Mouse (Mus musculus): ENCODE measurements around the gene Prss44. TPM values are rescaled to one million over a fixed set of nuclear protein-coding genes. Genes with fewer than 3 reads are reported as not detected.

Prss44 gene
- polyA plus RNA-seq, 1 experiment from 2014 or later = not detected

GRCm38 (mm10) chr9:110858967-110859596, 45.3 kb downstream of the Prss44 start:
- peaks cover 9% of the 10 kb centered on the region for H3K4me1 ChIP-seq
- H3K4me2 ChIP-seq (replicated peaks) = no peak overlapping the region
- H3K4me3 ChIP-seq (replicated peaks) = no peak overlapping the region
- 81% methylated on average over 5 of the region's 5 CpGs for WGBS
- H3K9me3 ChIP-seq (replicated peaks) = no peaks in the 10 kb centered on the region
- H3K27me3 ChIP-seq = peaks cover 29% of the 10 kb centered on the region
- H3K36me3 ChIP-seq = no peaks in the 10 kb centered on the region
- no peak overlapping the region for H3K9ac ChIP-seq
- H3K27ac ChIP-seq (replicated peaks) = no peak overlapping the region
- no peak for ATAC-seq (ENCODE audit: insufficient number of reproducible peaks, low FRiP score, low TSS enrichment, low read depth)

- Histone ChIP-seq H3K9ac (no peak overlapping the region), H3K27ac (replicated peaks) (no peak overlapping the region), H3K4me1 (peaks cover 24% of the 10 kb centered on the region), H3K36me3 (no peaks in the 10 kb centered on the region), H3K4me3 (replicated peaks) (no peak overlapping the region), H3K27me3 (peaks cover 16% of the 10 kb centered on the region), H3K4me2 (replicated peaks) (no peak overlapping the region), H3K9me3 (replicated peaks) (no peaks in the 10 kb centered on the region)
- WGBS = 21% methylated on average over 7 of the region's 7 CpGs
- ATAC-seq (ENCODE audit: insufficient number of reproducible peaks, low FRiP score, low TSS enrichment, low read depth) = no peak
Measured at GRCm38 (mm10) chr9:110871030-110871429, 57.2 kb downstream of the Prss44 start.

Other genes with a start within 250 kb of the Prss44 start
- gene Nradd, start 189.5 kb upstream of the Prss44 start, polyA plus RNA-seq (2015; fragmentation: Nextera tagmentation; extraction: Ambion mirVana) = 51.4 and 51.7 TPM in 2 replicates
- gene Nbeal2, start 159.8 kb upstream of the Prss44 start, polyA plus RNA-seq (2015; fragmentation: Nextera tagmentation; extraction: Ambion mirVana) = 4.9 and 6.7 TPM in 2 replicates
- 131 and 139 TPM in 2 replicates for gene Ccdc12, start 157.5 kb upstream of the Prss44 start, polyA plus RNA-seq (2015; fragmentation: Nextera tagmentation; extraction: Ambion mirVana)
- gene Myl3, start 72.1 kb upstream of the Prss44 start, polyA plus RNA-seq (2015; fragmentation: Nextera tagmentation; extraction: Ambion mirVana) = 7.5 and 8.5 TPM in 2 replicates
- gene Pth1r, start 66.8 kb upstream of the Prss44 start, polyA plus RNA-seq (2015; fragmentation: Nextera tagmentation; extraction: Ambion mirVana) = 133 and 145 TPM in 2 replicates
- not detected in 2 replicates for gene Prss42, start 15.8 kb upstream of the Prss44 start, polyA plus RNA-seq (2015; fragmentation: Nextera tagmentation; extraction: Ambion mirVana)
- not detected in 2 replicates for gene Prss43, start 12.7 kb downstream of the Prss44 start, polyA plus RNA-seq (2015; fragmentation: Nextera tagmentation; extraction: Ambion mirVana)
- gene Prss45, start 20.6 kb downstream of the Prss44 start, polyA plus RNA-seq (2015; fragmentation: Nextera tagmentation; extraction: Ambion mirVana) = not detected in 2 replicates
- 0.22 TPM in 1 of 2 replicates, not detected in the other for gene Prss46, start 30.5 kb downstream of the Prss44 start, polyA plus RNA-seq (2015; fragmentation: Nextera tagmentation; extraction: Ambion mirVana)
- gene Prss50, start 44.0 kb downstream of the Prss44 start, polyA plus RNA-seq (2015; fragmentation: Nextera tagmentation; extraction: Ambion mirVana) = 0.81 and 0.93 TPM in 2 replicates
- 7.0 and 7.9 TPM in 2 replicates for gene Als2cl, start 65.9 kb downstream of the Prss44 start, polyA plus RNA-seq (2015; fragmentation: Nextera tagmentation; extraction: Ambion mirVana)
- 5.7 and 9.1 TPM in 2 replicates for gene Tmie, start 66.1 kb downstream of the Prss44 start, polyA plus RNA-seq (2015; fragmentation: Nextera tagmentation; extraction: Ambion mirVana)
- gene Fam240a, start 102.9 kb downstream of the Prss44 start, polyA plus RNA-seq (2015; fragmentation: Nextera tagmentation; extraction: Ambion mirVana) = not detected in 2 replicates
- 0.42 and 0.45 TPM in 2 replicates for gene Tdgf1, start 132.2 kb downstream of the Prss44 start, polyA plus RNA-seq (2015; fragmentation: Nextera tagmentation; extraction: Ambion mirVana)
- 0.39 and 0.59 TPM in 2 replicates for gene Lrrc2, start 137.6 kb downstream of the Prss44 start, polyA plus RNA-seq (2015; fragmentation: Nextera tagmentation; extraction: Ambion mirVana)
- not detected in 2 replicates for gene Rtp3, start 176.6 kb downstream of the Prss44 start, polyA plus RNA-seq (2015; fragmentation: Nextera tagmentation; extraction: Ambion mirVana)
- 8.2 and 8.9 TPM in 2 replicates for gene Ltf, start 205.3 kb downstream of the Prss44 start, polyA plus RNA-seq (2015; fragmentation: Nextera tagmentation; extraction: Ambion mirVana)
- gene Ccrl2, start 243.5 kb downstream of the Prss44 start, polyA plus RNA-seq (2015; fragmentation: Nextera tagmentation; extraction: Ambion mirVana) = 0.27 and 1.1 TPM in 2 replicates